In the genomic region with DNA sequence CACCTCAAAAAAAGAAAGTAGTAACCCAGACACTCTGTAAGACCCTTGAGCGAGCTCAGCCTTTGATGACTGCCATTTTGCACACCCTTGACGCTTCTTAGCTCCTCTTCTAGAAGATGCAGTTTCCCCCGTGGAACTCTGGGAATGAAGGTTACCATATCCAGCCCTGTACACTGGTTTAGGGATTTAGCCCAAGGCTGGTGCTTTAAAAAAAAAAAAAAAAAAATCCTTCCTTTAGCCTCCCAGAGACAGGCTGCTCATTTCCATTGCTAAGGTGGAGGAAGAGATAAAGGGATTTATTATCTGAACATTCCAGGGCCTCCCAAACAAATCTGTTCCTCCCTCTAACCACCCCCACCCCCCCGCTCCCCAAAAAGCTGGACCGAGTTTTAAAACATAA, we compare ENCODE assay signal across 12 mouse cellular contexts.
DNase-seq lines count a peak whose midpoint lies in the region; ATAC-seq and TF ChIP-seq lines count a peak whose summit lies in the region.
"Had no signal": no experiment of that assay in that cellular context is flagged by ENCODE, and none has a peak within 500 bp of the region (broad histone marks: within the 10 kb centered on the region; RNA-seq: fewer than 3 reads in every experiment).

No protein-coding gene starts in this region.

- ATAC-seq in frontal cortex, adult (ENCODE audit: low TSS enrichment) = 0 out of 2 replicates have a peak, but pooled peaks have one; percentile 3
- ATAC-seq in hindbrain, embryonic 12.5 days (ENCODE audit: low FRiP score) = no peak
- no peak for ATAC-seq in hindbrain, embryonic 11.5 days (ENCODE audit: low FRiP score)
- no peak for ATAC-seq in neural tube, embryonic 13.5 days (ENCODE audit: low read depth)
- ATAC-seq in stomach, postnatal 0 days (ENCODE audit: low FRiP score, low TSS enrichment) = no peak
- no peak for ATAC-seq in erythroid progenitor cell, adult 5-6 weeks (replicated peaks; ENCODE audit: low FRiP score, poor library complexity, severe bottlenecking)
- ATAC-seq: liver, embryonic 12.5 days had no signal

- TF ChIP-seq EP300 in stomach, postnatal 0 days (optimal IDR thresholded peaks at IDR 0.05) = no peak

- H3K4me3 ChIP-seq in hindbrain, embryonic 12.5 days = no peak overlapping the region
- no peak overlapping the region for H3K4me3 ChIP-seq in hindbrain, embryonic 11.5 days (ENCODE audit: low read depth, low read length)
- no peak overlapping the region for H3K4me3 ChIP-seq in neural tube, embryonic 13.5 days
- no peak overlapping the region for H3K4me3 ChIP-seq in stomach, postnatal 0 days (ENCODE audit: low read depth, low read length)
- H3K4me3 ChIP-seq: liver, embryonic 12.5 days had no signal

- peak overlapping the region; percentile 25; the same call in 1 of the 2 replicates for H3K27ac ChIP-seq in hindbrain, embryonic 12.5 days
- H3K27ac ChIP-seq in hindbrain, embryonic 11.5 days (ENCODE audit: low read depth, low read length) = no peak overlapping the region
- H3K27ac ChIP-seq in neural tube, embryonic 13.5 days (replicated peaks) = 0 out of 2 replicates have a peak overlapping the region, but pooled peaks have one; percentile 50
- peak overlapping the region; percentile 18; the same call in 1 of the 2 replicates for H3K27ac ChIP-seq in stomach, postnatal 0 days (replicated peaks)
- H3K27ac ChIP-seq: liver, embryonic 12.5 days had no signal

- TF ChIP-seq CTCF in stomach, postnatal 0 days (IDR thresholded peaks at IDR 0.05; ENCODE audit: low read depth) = no peak

- peaks cover 23% of the 10 kb centered on the region for H3K4me1 ChIP-seq in hindbrain, embryonic 12.5 days
- H3K4me1 ChIP-seq in hindbrain, embryonic 11.5 days (replicated peaks; ENCODE audit: control insufficient read depth, insufficient read depth, low read length) = no peaks in the 10 kb centered on the region
- peaks cover 24% of the 10 kb centered on the region for H3K4me1 ChIP-seq in neural tube, embryonic 13.5 days (replicated peaks)
- peaks cover 5% of the 10 kb centered on the region; the same call in 1 of the 2 replicates for H3K4me1 ChIP-seq in stomach, postnatal 0 days (replicated peaks; ENCODE audit: control insufficient read depth, insufficient read depth)

- H3K4me2 ChIP-seq in hindbrain, embryonic 12.5 days (replicated peaks) = peak overlapping the region; percentile 13; the same call in 1 of the 2 replicates
- H3K4me2 ChIP-seq in hindbrain, embryonic 11.5 days (replicated peaks; ENCODE audit: low read depth, low read length) = no peak overlapping the region
- no peak overlapping the region for H3K4me2 ChIP-seq in neural tube, embryonic 13.5 days
- H3K4me2 ChIP-seq in stomach, postnatal 0 days (replicated peaks; ENCODE audit: low read depth) = no peak overlapping the region
- H3K4me2 ChIP-seq: liver, embryonic 12.5 days had no signal

- H3K27me3 ChIP-seq in hindbrain, embryonic 12.5 days = no peaks in the 10 kb centered on the region
- H3K27me3 ChIP-seq in hindbrain, embryonic 11.5 days (ENCODE audit: control insufficient read depth, insufficient read depth, low read length) = no peaks in the 10 kb centered on the region
- no peaks in the 10 kb centered on the region for H3K27me3 ChIP-seq in neural tube, embryonic 13.5 days
- H3K27me3 ChIP-seq in stomach, postnatal 0 days (ENCODE audit: control insufficient read depth, insufficient read depth, low read length) = no peaks in the 10 kb centered on the region
- H3K27me3 ChIP-seq: liver, embryonic 12.5 days had no signal

- H3K36me3 ChIP-seq in hindbrain, embryonic 12.5 days = no peaks in the 10 kb centered on the region
- H3K36me3 ChIP-seq in hindbrain, embryonic 11.5 days (ENCODE audit: control insufficient read depth, insufficient read depth, low read length) = no peaks in the 10 kb centered on the region
- H3K36me3 ChIP-seq in neural tube, embryonic 13.5 days = no peaks in the 10 kb centered on the region
- no peaks in the 10 kb centered on the region for H3K36me3 ChIP-seq in stomach, postnatal 0 days (ENCODE audit: control insufficient read depth, insufficient read depth, low read length)
- H3K36me3 ChIP-seq: G1E; liver, embryonic 12.5 days had no signal

- DNase-seq in frontal cortex, adult 2 months (ENCODE audit: extremely low spot score in 1 of 2, low spot score in 1 of 2) = no peak
- no peak for DNase-seq in hindbrain, embryonic 11.5 days (ENCODE audit: low spot score)
- no peak for DNase-seq in neural tube, embryonic 10.5 days (ENCODE audit: extremely low spot score, low spot score)
- DNase-seq in stomach, postnatal 0 days (ENCODE audit: low spot score) = no peak
- DNase-seq: cerebellum, adult 8-10 months; thymus, postnatal 4 days had no signal

- H3K9ac ChIP-seq in hindbrain, embryonic 12.5 days = no peak overlapping the region; the same call in 1 of the 2 replicates
- H3K9ac ChIP-seq in hindbrain, embryonic 11.5 days (ENCODE audit: low read depth, low read length) = no peak overlapping the region
- peak overlapping the region; percentile 4; the same call in 1 of the 2 replicates for H3K9ac ChIP-seq in neural tube, embryonic 13.5 days
- H3K9ac ChIP-seq in stomach, postnatal 0 days (ENCODE audit: low read length) = no peak overlapping the region
- H3K9ac ChIP-seq: liver, embryonic 12.5 days had no signal

- no peaks in the 10 kb centered on the region for H3K9me3 ChIP-seq in hindbrain, embryonic 12.5 days (replicated peaks)
- no peaks in the 10 kb centered on the region for H3K9me3 ChIP-seq in hindbrain, embryonic 11.5 days (ENCODE audit: control insufficient read depth, low read length)
- H3K9me3 ChIP-seq in neural tube, embryonic 13.5 days = no peaks in the 10 kb centered on the region
- H3K9me3 ChIP-seq in stomach, postnatal 0 days (ENCODE audit: control insufficient read depth, low read length) = no peaks in the 10 kb centered on the region
- H3K9me3 ChIP-seq: G1E; liver, embryonic 12.5 days had no signal

- 78% methylated on average over 5 of the region's 5 CpGs for WGBS in hindbrain, embryonic 12.5 days
- 77% methylated on average over 5 of the region's 5 CpGs for WGBS in hindbrain, embryonic 11.5 days
- WGBS in neural tube, embryonic 13.5 days = 79% methylated on average over 5 of the region's 5 CpGs
- whole genome bisulfite sequencing in stomach, postnatal 0 days = 60% methylated on average over 5 of the region's 5 CpGs
